Mouse (Mus musculus) embryonic facial prominence, embryonic 12.5 days (tissue): ENCODE results near the gene Prickle1. TPM values are rescaled to one million over a fixed set of nuclear protein-coding genes. Genes with fewer than 3 reads are reported as not detected.

Experiments used
- ATAC-seq: fragments of 200-750 bp; cut with Nextera tagmentation; 2 replicates; pipeline ENCODE4 v1.8.0; 2017; ENCODE audit not compliant: insufficient number of reproducible peaks, insufficient read depth, low FRiP score, low TSS enrichment
- H3K27ac ChIP-seq: fragments of 300-500 bp; sonication (generic); 2 replicates; pipeline ENCODE4 v1.5.1; 2016; ENCODE audit warnings: mild to moderate bottlenecking
- H3K27me3 ChIP-seq: fragments of 300-500 bp; sonication (generic); 2 replicates; pipeline ENCODE4 v1.6.1; 2016; ENCODE audit warnings: mild to moderate bottlenecking, moderate library complexity
- H3K36me3 ChIP-seq: fragments of 300-500 bp; sonication (generic); 2 replicates; pipeline ENCODE4 v1.6.1; 2016; ENCODE audit warnings: mild to moderate bottlenecking
- H3K4me1 ChIP-seq: fragments of 300-500 bp; sonication (generic); 2 replicates; pipeline ENCODE4 v1.6.1; 2016
- H3K4me2 ChIP-seq: fragments of 300-500 bp; sonication (generic); replicated peaks from 2 replicates; pipeline ENCODE4 v1.6.1; 2016; ENCODE audit warnings: mild to moderate bottlenecking, moderate library complexity
- H3K4me3 ChIP-seq: fragments of 300-500 bp; sonication (generic); 2 replicates; pipeline ENCODE4 v1.5.1; 2016; ENCODE audit warnings: mild to moderate bottlenecking
- H3K9ac ChIP-seq: fragments of 300-500 bp; sonication (generic); 2 replicates; pipeline ENCODE4 v1.6.1; 2016; ENCODE audit warnings: mild to moderate bottlenecking, moderate library complexity
- H3K9me3 ChIP-seq: fragments of 300-500 bp; sonication (generic); 2 replicates; pipeline ENCODE4 v1.6.1; 2016; ENCODE audit warnings: mild to moderate bottlenecking, moderate library complexity
- WGBS: fragments of 180-500 bp; shearing (Covaris S2); methylation state at CpG from one replicate; pipeline ENCODE4 v1.1.7; 2016; 5-methylcytosine and 5-hydroxymethylcytosine counted together
- polyA plus RNA-seq: library from polyadenylated mRNA; unstranded; fragments of >200 nt; fragmentation: Nextera tagmentation; extraction: Ambion mirVana; gene quantifications from 2 replicates; pipeline ENCODE4 v1.2.1, GENCODE M21; 2016

Gene Prickle1
- polyA plus RNA-seq, 1 experiment from 2014 or later, result 51.8 TPM

- Histone ChIP-seq H3K4me3 (no peak overlapping the region), H3K4me2 (no peak overlapping the region), H3K36me3 (peaks cover 7% of the 10 kb centered on the region), H3K9me3 (no peaks in the 10 kb centered on the region), H3K9ac (no peak overlapping the region), H3K27me3 (no peaks in the 10 kb centered on the region), H3K27ac (no peak overlapping the region), H3K4me1 (peaks cover 4% of the 10 kb centered on the region; the same call in 1 of the 2 replicates)
- 88% methylated on average over 4 of the region's 4 CpGs for WGBS
- no peak for ATAC-seq
Observed at GRCm38 (mm10) chr15:93489597-93489996, 106.1 kb downstream of the Prickle1 start.

- no peaks in the 10 kb centered on the region for H3K9me3 ChIP-seq
- peaks cover 3% of the 10 kb centered on the region for H3K36me3 ChIP-seq
- ATAC-seq, result no peak
- H3K27me3 ChIP-seq, result no peaks in the 10 kb centered on the region
- no peak overlapping the region for H3K4me2 ChIP-seq
- H3K9ac ChIP-seq, result no peak overlapping the region
- H3K27ac ChIP-seq, result no peak overlapping the region
- no peak overlapping the region for H3K4me3 ChIP-seq
- H3K4me1 ChIP-seq, result peaks cover 4% of the 10 kb centered on the region; the same call in 1 of the 2 replicates
- 75% methylated on average over 7 of the region's 7 CpGs for WGBS
Observed at GRCm38 (mm10) chr15:93486066-93486465, 109.6 kb downstream of the Prickle1 start.

- Histone ChIP-seq H3K27me3 (no peaks in the 10 kb centered on the region), H3K36me3 (peaks cover 3% of the 10 kb centered on the region), H3K4me2 (no peak overlapping the region), H3K9me3 (no peaks in the 10 kb centered on the region), H3K27ac (no peak overlapping the region), H3K4me1 (peaks cover 4% of the 10 kb centered on the region; the same call in 1 of the 2 replicates), H3K4me3 (no peak overlapping the region), H3K9ac (no peak overlapping the region)
- ATAC-seq, result no peak
- 77% methylated on average over 3 of the region's 3 CpGs for WGBS
Observed at GRCm38 (mm10) chr15:93485252-93485651, 110.4 kb downstream of the Prickle1 start.

GRCm38 (mm10) chr15:93484261-93484710, 111.4 kb downstream of the Prickle1 start:
- H3K27me3 ChIP-seq, result no peaks in the 10 kb centered on the region
- 75% methylated on average over 7 of the region's 7 CpGs for WGBS
- H3K9ac ChIP-seq, result no peak overlapping the region
- H3K36me3 ChIP-seq, result peaks cover 3% of the 10 kb centered on the region
- peaks cover 4% of the 10 kb centered on the region; the same call in 1 of the 2 replicates for H3K4me1 ChIP-seq
- H3K4me2 ChIP-seq, result no peak overlapping the region
- H3K9me3 ChIP-seq, result no peaks in the 10 kb centered on the region
- ATAC-seq, result no peak
- no peak overlapping the region for H3K4me3 ChIP-seq
- H3K27ac ChIP-seq, result no peak overlapping the region

- WGBS, result 88% methylated on average over 10 of the region's 10 CpGs
- Histone ChIP-seq H3K36me3 (no peaks in the 10 kb centered on the region), H3K9me3 (no peaks in the 10 kb centered on the region)
Observed at GRCm38 (mm10) chr15:93481112-93481511, 114.6 kb downstream of the Prickle1 start.

GRCm38 (mm10) chr15:93479445-93479844, 116.2 kb downstream of the Prickle1 start:
- H3K27me3 ChIP-seq, result no peaks in the 10 kb centered on the region

More at GRCm38 (mm10) chr15:93481112-93481511, 114.6 kb downstream of the Prickle1 start:
- H3K27me3 ChIP-seq, result no peaks in the 10 kb centered on the region
- no peak overlapping the region for H3K9ac ChIP-seq
- no peak overlapping the region for H3K4me2 ChIP-seq
- peaks cover 4% of the 10 kb centered on the region; the same call in 1 of the 2 replicates for H3K4me1 ChIP-seq
- no peak for ATAC-seq
- H3K4me3 ChIP-seq, result no peak overlapping the region
- no peak overlapping the region for H3K27ac ChIP-seq

GRCm38 (mm10) chr15:93478676-93479075, 117.0 kb downstream of the Prickle1 start:
- no peak overlapping the region for H3K4me2 ChIP-seq
- H3K9ac ChIP-seq, result no peak overlapping the region
- H3K9me3 ChIP-seq, result no peaks in the 10 kb centered on the region
- no peak for ATAC-seq
- H3K27me3 ChIP-seq, result no peaks in the 10 kb centered on the region
- no peak overlapping the region for H3K27ac ChIP-seq
- 0 out of 2 replicates have a peak, but pooled peaks cover 4% of the 10 kb centered on the region for H3K4me1 ChIP-seq
- no peaks in the 10 kb centered on the region for H3K36me3 ChIP-seq
- 74% methylated on average over 3 of the region's 3 CpGs for WGBS
- H3K4me3 ChIP-seq, result no peak overlapping the region

More at GRCm38 (mm10) chr15:93479445-93479844, 116.2 kb downstream of the Prickle1 start:
- no peak overlapping the region for H3K27ac ChIP-seq
- no peak overlapping the region for H3K4me3 ChIP-seq
- H3K9me3 ChIP-seq, result no peaks in the 10 kb centered on the region
- no peak for ATAC-seq
- no peaks in the 10 kb centered on the region for H3K36me3 ChIP-seq
- 0 out of 2 replicates have a peak, but pooled peaks cover 4% of the 10 kb centered on the region for H3K4me1 ChIP-seq
- WGBS, result 61% methylated on average over 4 of the region's 4 CpGs
- no peak overlapping the region for H3K4me2 ChIP-seq
- H3K9ac ChIP-seq, result no peak overlapping the region

GRCm38 (mm10) chr15:93477729-93478128, 118.0 kb downstream of the Prickle1 start:
- Histone ChIP-seq H3K9me3 (no peaks in the 10 kb centered on the region), H3K36me3 (no peaks in the 10 kb centered on the region), H3K4me3 (no peak overlapping the region), H3K4me1 (0 out of 2 replicates have a peak, but pooled peaks cover 4% of the 10 kb centered on the region), H3K27me3 (no peaks in the 10 kb centered on the region), H3K4me2 (no peak overlapping the region), H3K9ac (no peak overlapping the region), H3K27ac (no peak overlapping the region)
- ATAC-seq, result no peak
- WGBS, result 97% methylated on average over 4 of the region's 4 CpGs

- Histone ChIP-seq H3K27me3 (no peaks in the 10 kb centered on the region), H3K9me3 (no peaks in the 10 kb centered on the region), H3K27ac (no peak overlapping the region), H3K9ac (no peak overlapping the region), H3K4me2 (no peak overlapping the region), H3K36me3 (no peaks in the 10 kb centered on the region), H3K4me1 (0 out of 2 replicates have a peak, but pooled peaks cover 4% of the 10 kb centered on the region), H3K4me3 (no peak overlapping the region)
- WGBS, result 72% methylated on average over 8 of the region's 8 CpGs
- no peak for ATAC-seq
Observed at GRCm38 (mm10) chr15:93475688-93476087, 120.0 kb downstream of the Prickle1 start.

- no peaks in the 10 kb centered on the region for H3K9me3 ChIP-seq
- no peak for ATAC-seq
- H3K4me3 ChIP-seq, result no peak overlapping the region
- no peaks in the 10 kb centered on the region for H3K36me3 ChIP-seq
- 93% methylated on average over 3 of the region's 3 CpGs for WGBS
- no peaks in the 10 kb centered on the region for H3K27me3 ChIP-seq
- no peak overlapping the region for H3K9ac ChIP-seq
- no peak overlapping the region for H3K4me2 ChIP-seq
- no peak overlapping the region for H3K27ac ChIP-seq
- 0 out of 2 replicates have a peak, but pooled peaks cover 4% of the 10 kb centered on the region for H3K4me1 ChIP-seq
Observed at GRCm38 (mm10) chr15:93474277-93474676, 121.4 kb downstream of the Prickle1 start.

GRCm38 (mm10) chr15:93472089-93472488, 123.6 kb downstream of the Prickle1 start:
- no peak overlapping the region for H3K9ac ChIP-seq
- H3K27me3 ChIP-seq, result no peaks in the 10 kb centered on the region
- H3K4me1 ChIP-seq, result 0 out of 2 replicates have a peak, but pooled peaks cover 4% of the 10 kb centered on the region
- ATAC-seq, result no peak
- no peak overlapping the region for H3K27ac ChIP-seq
- H3K9me3 ChIP-seq, result no peaks in the 10 kb centered on the region
- WGBS, result 85% methylated on average over 1 of the region's 1 CpGs
- no peak overlapping the region for H3K4me3 ChIP-seq
- no peaks in the 10 kb centered on the region for H3K36me3 ChIP-seq
- no peak overlapping the region for H3K4me2 ChIP-seq

GRCm38 (mm10) chr15:93471651-93472050, 124.0 kb downstream of the Prickle1 start:
- 66% methylated on average over 12 of the region's 12 CpGs for WGBS
- no peak for ATAC-seq

More at GRCm38 (mm10) chr15:93471651-93472050, 124.0 kb downstream of the Prickle1 start:
- Histone ChIP-seq H3K4me2 (no peak overlapping the region), H3K4me3 (no peak overlapping the region), H3K36me3 (no peaks in the 10 kb centered on the region), H3K9me3 (no peaks in the 10 kb centered on the region), H3K27ac (no peak overlapping the region), H3K9ac (no peak overlapping the region), H3K27me3 (no peaks in the 10 kb centered on the region), H3K4me1 (0 out of 2 replicates have a peak, but pooled peaks cover 4% of the 10 kb centered on the region)
